In genomic region chr2:59285581-59285980, GRCm38 (mm10) we compare ENCODE assay signal across 11 mouse cellular contexts.
A peak's percentile ranks its signal among the peaks of the same experiment; 100 is the strongest.
DNase-seq lines count a peak whose midpoint lies in the region; ATAC-seq and TF ChIP-seq lines count a peak whose summit lies in the region.
"Had no signal": no experiment of that assay in that cellular context is flagged by ENCODE, and none has a peak within 500 bp of the region (broad histone marks: within the 10 kb centered on the region; RNA-seq: fewer than 3 reads in every experiment).

No protein-coding gene starts in this region.

- H3K4me1 ChIP-seq in kidney, embryonic 14.5 days (ENCODE audit: control insufficient read depth, insufficient read depth, low read length) = peaks cover 11% of the 10 kb centered on the region
- H3K4me1 ChIP-seq in heart, postnatal 0 days (ENCODE audit: control insufficient read depth, insufficient read depth) = peaks cover 28% of the 10 kb centered on the region
- H3K4me1 ChIP-seq: forebrain, embryonic 12.5 days had no signal

- intact Hi-C loops in gastrocnemius, adult 2 months (cut with DNase I) = loop anchor here (10.0 kb wide), 1 partner anchor 581 kb away; no protein-coding TSS in a partner anchor
- intact Hi-C loops in gastrocnemius, postnatal 14 days (cut with DNase I; ENCODE audit: low total_unique reads) = no loop called here

- H3K9me3 ChIP-seq in kidney, embryonic 14.5 days (ENCODE audit: control insufficient read depth, low read length) = no peaks in the 10 kb centered on the region
- H3K9me3 ChIP-seq in heart, postnatal 0 days (replicated peaks; ENCODE audit: control insufficient read depth, low read length) = no peaks in the 10 kb centered on the region
- H3K9me3 ChIP-seq: forebrain, embryonic 12.5 days had no signal

- H3K27ac ChIP-seq in gastrocnemius, adult 2 months = peak overlapping the region; percentile 49; the same call in 1 of the 2 replicates
- H3K27ac ChIP-seq in kidney, embryonic 14.5 days (ENCODE audit: low read depth, low read length) = no peak overlapping the region
- H3K27ac ChIP-seq in heart, postnatal 0 days (ENCODE audit: low read depth) = peak overlapping the region; percentile 82
- H3K27ac ChIP-seq: forebrain, embryonic 12.5 days; liver, embryonic 14.5 days had no signal

- ATAC-seq in kidney, embryonic 14.5 days (ENCODE audit: low FRiP score, low TSS enrichment) = no peak
- no peak for ATAC-seq in heart, postnatal 0 days (ENCODE audit: insufficient read depth, low read depth)

- H3K4me3 ChIP-seq in gastrocnemius, adult 2 months = no peak overlapping the region
- H3K4me3 ChIP-seq in kidney, embryonic 14.5 days (ENCODE audit: low read length) = no peak overlapping the region
- no peak overlapping the region for H3K4me3 ChIP-seq in heart, postnatal 0 days (ENCODE audit: low read depth, low read length)
- H3K4me3 ChIP-seq: forebrain, embryonic 12.5 days had no signal

- no peak for TF ChIP-seq EP300 in heart, postnatal 0 days (IDR thresholded peaks at IDR 0.05; ENCODE audit: low read depth)

- no peak overlapping the region for H3K4me2 ChIP-seq in kidney, embryonic 14.5 days (replicated peaks; ENCODE audit: low read depth, low read length)
- no peak overlapping the region for H3K4me2 ChIP-seq in heart, postnatal 0 days (ENCODE audit: low read depth, low read length)
- H3K4me2 ChIP-seq: forebrain, embryonic 12.5 days; midbrain, embryonic 11.5 days had no signal

- no peak overlapping the region for H3K9ac ChIP-seq in kidney, embryonic 14.5 days (ENCODE audit: low read depth, low read length)
- H3K9ac ChIP-seq in heart, postnatal 0 days (replicated peaks; ENCODE audit: low read depth, low read length) = no peak overlapping the region
- H3K9ac ChIP-seq: forebrain, embryonic 12.5 days; liver, embryonic 14.5 days had no signal

- H3K36me3 ChIP-seq in kidney, embryonic 14.5 days (ENCODE audit: control insufficient read depth, insufficient read depth, low read length) = no peaks in the 10 kb centered on the region
- H3K36me3 ChIP-seq in heart, postnatal 0 days (replicated peaks; ENCODE audit: control insufficient read depth, insufficient read depth, low read length) = no peaks in the 10 kb centered on the region
- H3K36me3 ChIP-seq: forebrain, embryonic 12.5 days had no signal

- 78% methylated on average over 1 of the region's 1 CpGs for WGBS in kidney, embryonic 14.5 days
- 23% methylated on average over 1 of the region's 1 CpGs for WGBS in heart, postnatal 0 days

- DNase-seq in gastrocnemius, adult 2 months = no peak
- no peak for DNase-seq in gastrocnemius, postnatal 14 days
- DNase-seq in kidney, adult 9 months = peak; percentile 45
- DNase-seq in 416B (ENCODE audit: low read depth) = peak; percentile 9
- DNase-seq in heart, postnatal 0 days (ENCODE audit: low spot score) = no peak
- no peak for DNase-seq in testis, postnatal 14 days (ENCODE audit: low spot score)
- DNase-seq in layer of hippocampus, adult 8-10 months (ENCODE audit: low spot score in 2 of 2) = no peak

- no peaks in the 10 kb centered on the region for H3K27me3 ChIP-seq in kidney, embryonic 14.5 days (ENCODE audit: control insufficient read depth, insufficient read depth, low read length)
- H3K27me3 ChIP-seq in heart, postnatal 0 days (ENCODE audit: control insufficient read depth, insufficient read depth, low read length) = no peaks in the 10 kb centered on the region
- H3K27me3 ChIP-seq: forebrain, embryonic 12.5 days had no signal

- TF ChIP-seq CTCF in gastrocnemius, adult 2 months (IDR thresholded peaks at IDR 0.05) = no peak
- TF ChIP-seq CTCF in heart, postnatal 0 days (IDR thresholded peaks at IDR 0.05; ENCODE audit: low read depth) = no peak

Comparison
In these comparisons a context has a peak if more than half of its experiments do, and no peak if none do; other contexts are left out.
1. DNase-seq: peak in kidney, adult 9 months (single experiment) and 416B (single experiment); none in gastrocnemius, adult 2 months (single experiment), gastrocnemius, postnatal 14 days (single experiment), heart, postnatal 0 days (single experiment), testis, postnatal 14 days (single experiment) and layer of hippocampus, adult 8-10 months (0 of 2).